Mouse (Mus musculus) erythroblast, embryonic 14.5 days (primary cell): ENCODE data around the gene Olfr1368.

Experiments used
- GATA1 ChIP-seq: IDR thresholded peaks from 2 replicates; pipeline ENCODE4 v1.6.1; 2012; ENCODE audit warnings: low read length, inconsistent platforms, mixed read lengths
- TAL1 ChIP-seq: IDR thresholded peaks from 3 replicates; pipeline ENCODE4 v1.6.1; 2012; ENCODE audit warnings: low read length, inconsistent platforms, mixed read lengths

- no peak for TF ChIP-seq GATA1
- no peak for TF ChIP-seq TAL1
Measured at GRCm38 (mm10) chr13:21161591-21161990, 15.9 kb upstream of the Olfr1368 start.
